ENCODE assay signal across 11 mouse cellular contexts in the genomic region with DNA sequence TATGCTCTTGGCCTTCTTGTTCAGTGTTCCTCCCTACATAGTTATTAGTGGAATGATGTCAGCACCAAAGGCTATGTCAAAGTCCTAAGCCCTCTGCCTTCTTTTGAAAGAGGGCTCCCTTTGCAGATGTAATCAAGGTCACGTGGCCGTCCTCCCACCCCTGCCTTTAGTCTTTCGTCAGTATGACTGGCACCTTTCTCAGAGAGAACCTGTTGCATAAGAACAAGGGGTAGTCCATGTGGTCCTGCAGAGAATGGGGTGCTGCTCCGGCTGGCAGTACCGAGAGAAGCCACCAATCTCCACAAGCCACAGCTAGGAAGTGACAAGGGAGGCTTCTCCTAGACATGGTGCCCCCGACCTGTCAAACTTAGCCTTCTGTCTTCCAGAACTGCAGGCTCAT.
DNase-seq lines count a peak whose midpoint lies in the region; ATAC-seq lines count a peak whose summit lies in the region.
"Had no signal": no experiment of that assay in that cellular context is flagged by ENCODE, and none has a peak within 500 bp of the region (broad histone marks: within the 10 kb centered on the region; RNA-seq: fewer than 3 reads in every experiment).

No protein-coding gene starts in this region.

- peaks cover 23% of the 10 kb centered on the region for H3K4me1 ChIP-seq in hindbrain, embryonic 15.5 days (replicated peaks)
- H3K4me1 ChIP-seq in hindbrain, embryonic 12.5 days, result peaks cover 17% of the 10 kb centered on the region; the same call in 1 of the 2 replicates
- H3K4me1 ChIP-seq in neural tube, embryonic 13.5 days (replicated peaks), result peaks cover 37% of the 10 kb centered on the region
- peaks cover 59% of the 10 kb centered on the region for H3K4me1 ChIP-seq in liver, embryonic 13.5 days (replicated peaks)

- 80% methylated on average over 6 of the region's 6 CpGs for WGBS in hindbrain, embryonic 15.5 days
- WGBS in hindbrain, embryonic 12.5 days, result 83% methylated on average over 6 of the region's 6 CpGs
- 83% methylated on average over 6 of the region's 6 CpGs for WGBS in neural tube, embryonic 13.5 days
- 73% methylated on average over 6 of the region's 6 CpGs for WGBS in liver, embryonic 13.5 days (ENCODE audit: insufficient replicate concordance)

- no peak overlapping the region for H3K4me3 ChIP-seq in hindbrain, embryonic 15.5 days
- H3K4me3 ChIP-seq in hindbrain, embryonic 12.5 days, result no peak overlapping the region
- H3K4me3 ChIP-seq in neural tube, embryonic 13.5 days, result no peak overlapping the region
- H3K4me3 ChIP-seq in liver, embryonic 13.5 days (replicated peaks), result no peak overlapping the region

- H3K4me2 ChIP-seq in hindbrain, embryonic 15.5 days, result no peak overlapping the region
- H3K4me2 ChIP-seq in hindbrain, embryonic 12.5 days (replicated peaks), result no peak overlapping the region
- H3K4me2 ChIP-seq in neural tube, embryonic 13.5 days, result no peak overlapping the region
- H3K4me2 ChIP-seq in liver, embryonic 13.5 days, result no peak overlapping the region

- no peak for DNase-seq in neural tube, embryonic 10.5 days (ENCODE audit: extremely low spot score, low spot score)
- no peak for DNase-seq in liver, embryonic 13.5 days
- no peak for DNase-seq in left cerebral cortex, postnatal 10 days (ENCODE audit: extremely low spot score in 1 of 2, low spot score in 2 of 2)
- DNase-seq in urinary bladder, postnatal 14 days (ENCODE audit: low spot score), result no peak
- DNase-seq: cerebellum, adult 9-10 months; kidney, postnatal 10 days had no signal

- intact Hi-C loops in left cerebral cortex, postnatal 10 days (cut with DNase I), result no loop called here

- no peak for ATAC-seq in hindbrain, embryonic 15.5 days (ENCODE audit: low FRiP score, low read depth)
- no peak for ATAC-seq in hindbrain, embryonic 12.5 days (ENCODE audit: low FRiP score)
- no peak for ATAC-seq in neural tube, embryonic 13.5 days (ENCODE audit: low read depth)
- ATAC-seq in liver, embryonic 13.5 days (ENCODE audit: low read depth), result no peak
- ATAC-seq: forebrain, embryonic 16.5 days had no signal

- H3K27ac ChIP-seq in hindbrain, embryonic 15.5 days (replicated peaks), result 0 out of 2 replicates have a peak overlapping the region, but pooled peaks have one; percentile 30
- no peak overlapping the region for H3K27ac ChIP-seq in hindbrain, embryonic 12.5 days
- H3K27ac ChIP-seq in neural tube, embryonic 13.5 days (replicated peaks), result 0 out of 2 replicates have a peak overlapping the region, but pooled peaks have one; percentile 25
- H3K27ac ChIP-seq in liver, embryonic 13.5 days, result peak overlapping the region; percentile 61
- H3K27ac ChIP-seq: liver, embryonic 14.5 days had no signal

- no peaks in the 10 kb centered on the region for H3K36me3 ChIP-seq in hindbrain, embryonic 15.5 days
- no peaks in the 10 kb centered on the region for H3K36me3 ChIP-seq in hindbrain, embryonic 12.5 days
- no peaks in the 10 kb centered on the region for H3K36me3 ChIP-seq in neural tube, embryonic 13.5 days
- H3K36me3 ChIP-seq in liver, embryonic 13.5 days, result no peaks in the 10 kb centered on the region

- no peaks in the 10 kb centered on the region for H3K27me3 ChIP-seq in hindbrain, embryonic 15.5 days
- H3K27me3 ChIP-seq in hindbrain, embryonic 12.5 days, result no peaks in the 10 kb centered on the region
- no peaks in the 10 kb centered on the region for H3K27me3 ChIP-seq in neural tube, embryonic 13.5 days
- H3K27me3 ChIP-seq in liver, embryonic 13.5 days, result no peaks in the 10 kb centered on the region

- no peaks in the 10 kb centered on the region for H3K9me3 ChIP-seq in hindbrain, embryonic 15.5 days
- H3K9me3 ChIP-seq in hindbrain, embryonic 12.5 days (replicated peaks), result no peaks in the 10 kb centered on the region
- H3K9me3 ChIP-seq in neural tube, embryonic 13.5 days, result no peaks in the 10 kb centered on the region
- no peaks in the 10 kb centered on the region for H3K9me3 ChIP-seq in liver, embryonic 13.5 days (replicated peaks)

- no peak overlapping the region for H3K9ac ChIP-seq in hindbrain, embryonic 15.5 days
- no peak overlapping the region for H3K9ac ChIP-seq in hindbrain, embryonic 12.5 days
- no peak overlapping the region for H3K9ac ChIP-seq in neural tube, embryonic 13.5 days
- H3K9ac ChIP-seq in liver, embryonic 13.5 days, result no peak overlapping the region
- H3K9ac ChIP-seq: liver, embryonic 14.5 days had no signal
